Mouse (Mus musculus) midbrain, embryonic 10.5 days (tissue): ENCODE measurements around the gene Cideb. TPM values are rescaled to one million over a fixed set of nuclear protein-coding genes. Genes with fewer than 3 reads are reported as not detected.

Experiments used
- DNase-seq: peaks from one replicate; pipeline ENCODE4 v3.0.0-alpha.2; 2017; ENCODE audit warnings: low spot score
- H3K27ac ChIP-seq: fragments of 300-500 bp; sonication (generic); replicated peaks from 2 replicates; pipeline ENCODE4 v1.5.1; 2016; ENCODE audit warnings: mild to moderate bottlenecking
- H3K27me3 ChIP-seq: fragments of 300-500 bp; sonication (generic); 2 replicates; pipeline ENCODE4 v1.6.1; 2016; ENCODE audit warnings: low read depth, mild to moderate bottlenecking; ENCODE audit not compliant: poor library complexity, severe bottlenecking
- H3K36me3 ChIP-seq: fragments of 300-500 bp; sonication (generic); 2 replicates; pipeline ENCODE4 v1.6.1; 2016; ENCODE audit warnings: mild to moderate bottlenecking, moderate library complexity
- H3K4me1 ChIP-seq: fragments of 300-500 bp; sonication (generic); 2 replicates; pipeline ENCODE4 v1.6.1; 2016
- H3K4me3 ChIP-seq: fragments of 300-500 bp; sonication (generic); 2 replicates; pipeline ENCODE4 v1.5.1; 2016; ENCODE audit warnings: mild to moderate bottlenecking, moderate library complexity
- H3K9me3 ChIP-seq: fragments of 300-500 bp; sonication (generic); replicated peaks from 2 replicates; pipeline ENCODE4 v1.6.1; 2016; ENCODE audit warnings: mild to moderate bottlenecking
- WGBS: fragments of 180-500 bp; shearing (Covaris S2); methylation state at CpG from one replicate; pipeline ENCODE4 v1.1.7; 2016; 5-methylcytosine and 5-hydroxymethylcytosine counted together
- polyA plus RNA-seq: library from polyadenylated mRNA; unstranded; fragments of >200 nt; fragmentation: Nextera tagmentation; extraction: Ambion mirVana; gene quantifications from 2 replicates; pipeline ENCODE4 v1.2.1, GENCODE M21; 2016

Gene Cideb
- polyA plus RNA-seq, 1 experiment from 2014 or later = 0.23 TPM

GRCm38 (mm10) chr14:55779656-55780055 lies 21.4 kb upstream of the Cideb start:
- Histone ChIP-seq H3K9me3 (no peaks in the 10 kb centered on the region), H3K4me3 (no peak overlapping the region), H3K4me1 (peaks cover 29% of the 10 kb centered on the region), H3K27me3 (peaks cover 66% of the 10 kb centered on the region), H3K27ac (no peak overlapping the region), H3K36me3 (no peaks in the 10 kb centered on the region)
- WGBS = 68% methylated on average over 16 of the region's 16 CpGs
- no peak for DNase-seq

- peaks cover 63% of the 10 kb centered on the region for H3K27me3 ChIP-seq
- no peak for DNase-seq
- H3K9me3 ChIP-seq = no peaks in the 10 kb centered on the region
- peaks cover 24% of the 10 kb centered on the region for H3K4me1 ChIP-seq
- H3K4me3 ChIP-seq = no peak overlapping the region
- no peaks in the 10 kb centered on the region for H3K36me3 ChIP-seq
- WGBS = 90% methylated on average over 15 of the region's 15 CpGs
- no peak overlapping the region for H3K27ac ChIP-seq
These were observed 20.4 kb upstream of the Cideb start for GRCm38 (mm10) chr14:55778686-55779085.

GRCm38 (mm10) chr14:55777806-55778205 lies 19.5 kb upstream of the Cideb start:
- H3K4me1 ChIP-seq = peaks cover 16% of the 10 kb centered on the region
- peaks cover 59% of the 10 kb centered on the region for H3K27me3 ChIP-seq
- H3K4me3 ChIP-seq = no peak overlapping the region
- no peak for DNase-seq
- no peaks in the 10 kb centered on the region for H3K9me3 ChIP-seq
- WGBS = 86% methylated on average over 11 of the region's 11 CpGs
- H3K27ac ChIP-seq = no peak overlapping the region
- H3K36me3 ChIP-seq = no peaks in the 10 kb centered on the region

DNA sequence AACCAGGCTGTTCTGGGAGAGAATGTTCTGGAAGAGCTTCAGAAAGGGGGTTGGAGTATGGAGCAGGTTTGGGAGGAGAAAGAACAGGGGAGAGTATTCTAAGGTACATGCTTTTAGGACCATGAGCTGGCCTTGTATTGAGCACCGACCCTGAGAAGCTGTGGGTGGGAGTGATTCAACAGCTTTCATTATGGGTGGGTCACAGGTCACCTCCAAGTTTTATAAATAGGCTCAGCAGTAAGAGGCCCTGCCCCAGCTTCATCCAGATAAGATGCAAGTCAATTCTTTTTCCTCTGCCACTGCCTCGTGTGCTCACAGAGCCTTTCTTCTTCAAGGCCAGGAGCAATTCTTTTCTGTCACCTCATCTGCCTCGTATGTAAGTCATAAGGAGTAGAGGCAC lies 18.9 kb upstream of the Cideb start:
- Histone ChIP-seq H3K4me3 (no peak overlapping the region), H3K27me3 (peaks cover 53% of the 10 kb centered on the region), H3K36me3 (no peaks in the 10 kb centered on the region), H3K4me1 (peaks cover 14% of the 10 kb centered on the region; the same call in 1 of the 2 replicates), H3K27ac (no peak overlapping the region), H3K9me3 (no peaks in the 10 kb centered on the region)
- no peak for DNase-seq
- WGBS = 56% methylated on average over 3 of the region's 3 CpGs

DNA sequence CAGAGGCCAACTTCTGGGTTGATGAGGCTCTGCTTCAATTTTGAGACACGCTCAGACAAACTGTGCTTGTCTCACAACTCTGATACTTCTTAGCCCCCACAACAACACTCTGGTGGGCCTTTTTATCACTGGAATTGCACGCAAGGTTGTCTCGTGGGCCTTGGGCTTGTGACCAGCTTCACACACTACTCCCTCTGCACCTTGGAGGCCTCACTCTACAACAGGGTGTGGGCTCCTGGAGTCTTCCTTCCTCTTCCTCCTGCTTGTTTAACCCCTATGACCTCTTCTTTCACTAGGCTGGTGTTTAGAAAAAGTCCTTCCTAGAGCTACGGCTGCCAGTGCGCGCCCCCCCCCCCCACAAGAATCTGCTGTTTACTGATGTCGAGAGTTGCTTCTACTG lies 18.5 kb upstream of the Cideb start:
- no peaks in the 10 kb centered on the region for H3K9me3 ChIP-seq
- H3K4me1 ChIP-seq = peaks cover 12% of the 10 kb centered on the region; the same call in 1 of the 2 replicates
- no peaks in the 10 kb centered on the region for H3K36me3 ChIP-seq
- 62% methylated on average over 7 of the region's 7 CpGs for WGBS
- H3K4me3 ChIP-seq = no peak overlapping the region
- H3K27me3 ChIP-seq = peaks cover 48% of the 10 kb centered on the region
- no peak for DNase-seq
- no peak overlapping the region for H3K27ac ChIP-seq

DNA sequence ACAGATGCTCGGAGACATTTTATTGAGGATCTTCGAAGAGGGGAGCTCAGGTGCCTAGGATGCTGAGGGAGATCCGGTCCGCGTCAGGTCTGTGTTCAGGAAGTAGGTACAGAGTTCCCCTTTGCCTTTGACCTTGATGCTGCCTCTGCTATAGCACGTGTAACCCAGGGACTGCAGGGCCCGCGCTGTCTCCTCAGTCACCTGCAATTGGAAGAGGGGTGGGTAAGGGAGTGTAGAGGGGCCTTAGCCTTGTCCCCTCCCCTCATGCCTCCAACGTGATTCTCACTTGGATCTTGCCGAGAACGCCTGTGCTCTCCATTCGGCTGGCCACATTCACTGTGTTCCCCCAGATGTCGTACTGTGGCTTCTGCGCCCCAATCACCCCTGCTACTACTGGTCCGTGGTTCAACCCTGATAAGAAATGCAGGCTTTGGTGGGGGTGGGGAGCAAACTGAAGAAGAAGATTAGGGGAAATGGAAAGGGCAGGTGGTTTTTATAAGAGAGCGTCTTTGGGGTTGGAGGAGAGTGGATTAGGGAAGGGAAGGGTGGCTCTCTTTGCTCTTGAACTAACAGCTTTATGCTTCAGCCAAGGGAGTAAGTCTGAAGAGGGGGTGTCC lies 10.9 kb upstream of the Cideb start:
- Histone ChIP-seq H3K4me3 (no peak overlapping the region), H3K9me3 (no peaks in the 10 kb centered on the region), H3K36me3 (no peaks in the 10 kb centered on the region), H3K27me3 (peaks cover 70% of the 10 kb centered on the region), H3K27ac (no peak overlapping the region), H3K4me1 (peaks cover 11% of the 10 kb centered on the region)
- 75% methylated on average over 16 of the region's 16 CpGs for WGBS
- DNase-seq = no peak

GRCm38 (mm10) chr14:55768555-55768954 lies 10.3 kb upstream of the Cideb start:
- Histone ChIP-seq H3K4me3 (no peak overlapping the region), H3K4me1 (peaks cover 11% of the 10 kb centered on the region), H3K9me3 (no peaks in the 10 kb centered on the region), H3K36me3 (no peaks in the 10 kb centered on the region), H3K27ac (no peak overlapping the region), H3K27me3 (peaks cover 73% of the 10 kb centered on the region)
- no peak for DNase-seq
- WGBS = 84% methylated on average over 6 of the region's 6 CpGs

DNA sequence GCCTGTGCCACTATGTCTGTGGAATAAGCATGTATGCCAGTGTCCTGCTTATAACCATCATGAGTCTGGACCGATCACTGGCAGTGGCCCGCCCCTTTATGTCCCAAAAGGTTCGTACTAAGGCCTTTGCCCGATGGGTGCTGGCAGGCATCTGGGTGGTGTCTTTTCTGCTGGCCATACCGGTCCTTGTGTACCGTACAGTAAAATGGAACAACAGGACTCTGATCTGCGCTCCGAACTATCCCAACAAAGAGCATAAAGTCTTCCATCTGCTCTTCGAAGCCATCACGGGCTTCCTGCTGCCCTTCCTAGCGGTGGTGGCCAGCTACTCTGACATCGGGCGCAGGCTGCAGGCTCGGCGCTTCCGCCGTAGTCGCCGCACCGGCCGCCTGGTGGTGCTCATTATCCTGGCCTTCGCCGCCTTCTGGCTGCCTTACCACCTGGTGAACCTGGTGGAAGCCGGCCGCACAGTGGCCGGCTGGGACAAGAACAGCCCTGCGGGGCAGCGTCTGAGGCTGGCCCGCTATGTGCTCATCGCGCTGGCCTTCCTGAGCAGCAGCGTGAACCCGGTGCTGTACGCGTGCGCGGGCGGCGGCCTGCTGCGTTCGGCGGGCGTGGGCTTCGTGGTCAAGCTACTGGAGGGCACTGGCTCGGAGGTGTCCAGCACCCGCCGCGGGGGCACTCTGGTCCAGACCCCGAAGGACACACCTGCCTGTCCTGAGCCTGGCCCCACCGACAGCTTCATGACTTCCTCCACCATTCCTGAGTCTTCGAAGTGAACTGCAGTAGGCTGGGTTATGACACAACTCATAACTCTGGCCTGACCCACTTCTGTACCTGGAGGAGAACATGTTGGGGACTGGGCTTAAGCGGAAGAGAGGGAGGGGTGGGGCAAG lies 9.5 kb upstream of the Cideb start:
- H3K27me3 ChIP-seq = peaks cover 77% of the 10 kb centered on the region
- H3K36me3 ChIP-seq = no peaks in the 10 kb centered on the region
- peak; percentile 71 for DNase-seq
- peaks cover 14% of the 10 kb centered on the region for H3K4me1 ChIP-seq
- H3K4me3 ChIP-seq = peak overlapping the region; percentile 58
- peak overlapping the region; percentile 67 for H3K27ac ChIP-seq
- 13% methylated on average over 52 of the region's 52 CpGs for WGBS
- H3K9me3 ChIP-seq = no peaks in the 10 kb centered on the region

GRCm38 (mm10) chr14:55765696-55766095 lies 7.4 kb upstream of the Cideb start, which contains the start of gene Ltb4r1:
TSS of gene Ltb4r1 (plus strand) at chr14:55765962.
- WGBS = 72% methylated on average over 4 of the region's 4 CpGs
- no peaks in the 10 kb centered on the region for H3K9me3 ChIP-seq
- H3K36me3 ChIP-seq = no peaks in the 10 kb centered on the region
- no peak within 1 kb of the TSS for H3K27ac ChIP-seq
- H3K4me3 ChIP-seq = no peak within 1 kb of the TSS
- peaks cover 97% of the 10 kb centered on the region for H3K27me3 ChIP-seq
- DNase-seq = no peak
- peaks cover 29% of the 10 kb centered on the region for H3K4me1 ChIP-seq

GRCm38 (mm10) chr14:55763166-55763565 lies 4.9 kb upstream of the Cideb start:
- Histone ChIP-seq H3K4me1 (peaks cover 39% of the 10 kb centered on the region), H3K27me3 (peaks cover 80% of the 10 kb centered on the region), H3K9me3 (no peaks in the 10 kb centered on the region), H3K36me3 (no peaks in the 10 kb centered on the region), H3K4me3 (no peak overlapping the region), H3K27ac (no peak overlapping the region)
- 63% methylated on average over 7 of the region's 7 CpGs for WGBS
- no peak for DNase-seq

- peaks cover 70% of the 10 kb centered on the region for H3K27me3 ChIP-seq
- DNase-seq = peak; percentile 73
These were observed 4.0 kb upstream of the Cideb start for GRCm38 (mm10) chr14:55762001-55762821.

DNA sequence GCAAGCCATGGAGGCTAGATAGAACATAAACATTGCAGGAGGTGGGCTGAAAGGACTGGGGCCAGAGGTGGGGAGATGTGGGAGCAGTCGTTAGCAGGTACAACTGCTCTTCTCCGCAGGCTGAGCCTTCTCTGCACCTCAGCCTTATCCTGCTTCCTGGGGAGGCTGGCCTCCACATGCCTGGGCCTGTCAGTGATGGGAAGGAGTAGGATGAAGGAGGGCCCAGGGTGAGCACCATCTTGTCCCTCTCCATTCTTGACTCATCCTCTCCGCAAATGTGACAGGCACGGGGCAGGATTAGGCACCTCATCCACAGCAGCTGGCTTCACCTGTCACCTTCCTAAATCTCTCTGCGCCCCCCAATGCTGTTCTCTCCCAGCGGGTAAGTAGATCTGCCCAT lies 2.9 kb upstream of the Cideb start, which contains the start of gene Ltb4r2:
TSS of gene Ltb4r2 (plus strand) at position 266 of the 400 bp plus-strand sequence.
- Histone ChIP-seq H3K4me1 (peaks cover 31% of the 10 kb centered on the region), H3K4me3 (peak within 1 kb of the TSS; percentile 69), H3K27me3 (peaks cover 60% of the 10 kb centered on the region), H3K36me3 (peaks cover 7% of the 10 kb centered on the region), H3K27ac (peak within 1 kb of the TSS; percentile 81), H3K9me3 (no peaks in the 10 kb centered on the region)
- no peak for DNase-seq
- WGBS = 76% methylated on average over 6 of the region's 6 CpGs

More at GRCm38 (mm10) chr14:55762001-55762821, 4.0 kb upstream of the Cideb start:
- Histone ChIP-seq H3K27ac (peak overlapping the region; percentile 81), H3K4me3 (peak overlapping the region; percentile 69), H3K36me3 (no peaks in the 10 kb centered on the region), H3K9me3 (no peaks in the 10 kb centered on the region), H3K4me1 (peaks cover 31% of the 10 kb centered on the region)
- WGBS = under 1% methylated on average over 77 of the region's 77 CpGs
